Mouse (Mus musculus): ENCODE data around the gene Rbms3. TPM values are rescaled to one million over a fixed set of nuclear protein-coding genes. Genes with fewer than 3 reads are reported as not detected.
A peak's percentile ranks its signal among the peaks of the same experiment; 100 is the strongest.

Gene Rbms3
- polyA plus RNA-seq, 1 experiment from 2014 or later = 44.5 TPM

GRCm38 (mm10) chr9:117041993-117042366, 587.7 kb downstream of the Rbms3 start:
- Histone ChIP-seq H3K36me3 (ENCODE audit: insufficient read depth, low read length) (no peaks in the 10 kb centered on the region), H3K9me3 (replicated peaks; ENCODE audit: low read length) (no peaks in the 10 kb centered on the region), H3K4me3 (replicated peaks; ENCODE audit: low read depth, low read length) (no peak overlapping the region), H3K27ac (no peak overlapping the region), H3K4me2 (ENCODE audit: low read length) (no peak overlapping the region), H3K9ac (ENCODE audit: low read depth, low read length) (no peak overlapping the region), H3K27me3 (ENCODE audit: insufficient read depth, low read length) (no peaks in the 10 kb centered on the region), H3K4me1 (replicated peaks; ENCODE audit: insufficient read depth, low read length) (0 out of 2 replicates have a peak, but pooled peaks cover 5% of the 10 kb centered on the region)
- no peak for TF ChIP-seq CTCF (IDR thresholded peaks at IDR 0.05; ENCODE audit: low read depth)
- ATAC-seq (replicated peaks; ENCODE audit: low FRiP score, low read depth) (no peak), DNase-seq (ENCODE audit: low spot score) (no peak)
- WGBS = 48% methylated on average over 2 of the region's 2 CpGs

GRCm38 (mm10) chr9:117041291-117041992, 588.3 kb downstream of the Rbms3 start:
- H3K27ac ChIP-seq = no peak overlapping the region
- no peak for TF ChIP-seq CTCF (IDR thresholded peaks at IDR 0.05; ENCODE audit: low read depth)
- ATAC-seq (replicated peaks; ENCODE audit: low FRiP score, low read depth) = no peak

DNA sequence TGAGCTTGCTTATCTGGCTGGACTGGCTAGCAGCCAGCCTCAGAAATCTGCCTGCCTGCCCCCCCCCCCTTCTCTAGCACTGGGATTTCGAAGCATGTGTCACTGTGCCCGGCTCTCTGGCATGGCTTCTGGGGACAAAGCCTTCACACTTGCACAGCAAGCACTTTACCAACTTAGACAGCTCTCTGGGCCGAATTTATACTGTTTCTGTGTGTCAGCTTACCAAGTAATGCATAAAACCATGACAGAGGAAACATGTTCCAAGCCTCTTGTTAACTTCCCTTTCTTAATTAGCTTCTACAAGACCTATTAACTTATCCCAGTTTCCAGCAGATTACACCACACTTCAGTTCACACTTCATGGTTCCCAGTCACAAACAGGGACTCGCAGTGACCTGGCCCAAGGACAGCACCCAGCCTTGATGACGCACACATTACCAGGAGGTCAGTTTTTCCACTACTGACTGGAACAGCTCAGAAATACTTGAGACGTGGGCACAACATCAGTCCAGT, 589.7 kb downstream of the Rbms3 start:
- Histone ChIP-seq H3K27ac (peak overlapping the region; percentile 3; the same call in 1 of the 2 replicates), H3K4me2 (ENCODE audit: low read length) (no peak overlapping the region), H3K36me3 (ENCODE audit: insufficient read depth, low read length) (no peaks in the 10 kb centered on the region), H3K4me3 (replicated peaks; ENCODE audit: low read depth, low read length) (no peak overlapping the region), H3K27me3 (ENCODE audit: insufficient read depth, low read length) (no peaks in the 10 kb centered on the region), H3K9me3 (replicated peaks; ENCODE audit: low read length) (no peaks in the 10 kb centered on the region), H3K4me1 (replicated peaks; ENCODE audit: insufficient read depth, low read length) (0 out of 2 replicates have a peak, but pooled peaks cover 5% of the 10 kb centered on the region), H3K9ac (ENCODE audit: low read depth, low read length) (no peak overlapping the region)
- peak; percentile 69 for ATAC-seq (replicated peaks; ENCODE audit: low FRiP score, low read depth)
- peak; percentile 40 for DNase-seq (ENCODE audit: low spot score)
- WGBS = 41% methylated on average over 6 of the region's 6 CpGs
- no peak for TF ChIP-seq CTCF (IDR thresholded peaks at IDR 0.05; ENCODE audit: low read depth)

More at GRCm38 (mm10) chr9:117041291-117041992, 588.3 kb downstream of the Rbms3 start:
- Histone ChIP-seq H3K27me3 (ENCODE audit: insufficient read depth, low read length) (no peaks in the 10 kb centered on the region), H3K4me1 (replicated peaks; ENCODE audit: insufficient read depth, low read length) (0 out of 2 replicates have a peak, but pooled peaks cover 5% of the 10 kb centered on the region), H3K9me3 (replicated peaks; ENCODE audit: low read length) (no peaks in the 10 kb centered on the region), H3K36me3 (ENCODE audit: insufficient read depth, low read length) (no peaks in the 10 kb centered on the region), H3K4me3 (replicated peaks; ENCODE audit: low read depth, low read length) (no peak overlapping the region), H3K4me2 (ENCODE audit: low read length) (no peak overlapping the region), H3K9ac (ENCODE audit: low read depth, low read length) (no peak overlapping the region)
- no peak for DNase-seq (ENCODE audit: low spot score)

- H3K27me3 ChIP-seq (ENCODE audit: insufficient read depth, low read length) = no peaks in the 10 kb centered on the region
- no peak overlapping the region for H3K4me2 ChIP-seq (ENCODE audit: low read length)
- ATAC-seq (replicated peaks; ENCODE audit: low FRiP score, low read depth) (no peak), DNase-seq (ENCODE audit: low spot score) (no peak)
- no peak overlapping the region for H3K4me3 ChIP-seq (replicated peaks; ENCODE audit: low read depth, low read length)
- H3K4me1 ChIP-seq (replicated peaks; ENCODE audit: insufficient read depth, low read length) = no peaks in the 10 kb centered on the region; the same call in none of the 2 replicates
- no peak overlapping the region for H3K9ac ChIP-seq (ENCODE audit: low read depth, low read length)
- no peaks in the 10 kb centered on the region for H3K9me3 ChIP-seq (replicated peaks; ENCODE audit: low read length)
- no peaks in the 10 kb centered on the region for H3K36me3 ChIP-seq (ENCODE audit: insufficient read depth, low read length)
- TF ChIP-seq CTCF (IDR thresholded peaks at IDR 0.05; ENCODE audit: low read depth) = no peak
- WGBS = 84% methylated on average over 1 of the region's 1 CpGs
- H3K27ac ChIP-seq = no peak overlapping the region
These were observed 597.0 kb downstream of the Rbms3 start for GRCm38 (mm10) chr9:117032690-117033089.

- WGBS = 30% methylated on average over 11 of the region's 11 CpGs
- no peak for DNase-seq (ENCODE audit: low spot score)
- Histone ChIP-seq H3K36me3 (ENCODE audit: insufficient read depth, low read length) (no peaks in the 10 kb centered on the region), H3K4me3 (replicated peaks; ENCODE audit: low read depth, low read length) (no peak overlapping the region), H3K9ac (ENCODE audit: low read depth, low read length) (no peak overlapping the region), H3K9me3 (replicated peaks; ENCODE audit: low read length) (no peaks in the 10 kb centered on the region), H3K4me2 (ENCODE audit: low read length) (peak overlapping the region; percentile 9; the same call in 1 of the 2 replicates), H3K27ac (peak overlapping the region; percentile 37; the same call in 1 of the 2 replicates), H3K4me1 (replicated peaks; ENCODE audit: insufficient read depth, low read length) (no peaks in the 10 kb centered on the region; the same call in none of the 2 replicates), H3K27me3 (ENCODE audit: insufficient read depth, low read length) (no peaks in the 10 kb centered on the region)
- TF ChIP-seq CTCF (IDR thresholded peaks at IDR 0.05; ENCODE audit: low read depth) = no peak
- no peak for ATAC-seq (replicated peaks; ENCODE audit: low FRiP score, low read depth)
These were observed 598.5 kb downstream of the Rbms3 start for GRCm38 (mm10) chr9:117031237-117031636.

DNA sequence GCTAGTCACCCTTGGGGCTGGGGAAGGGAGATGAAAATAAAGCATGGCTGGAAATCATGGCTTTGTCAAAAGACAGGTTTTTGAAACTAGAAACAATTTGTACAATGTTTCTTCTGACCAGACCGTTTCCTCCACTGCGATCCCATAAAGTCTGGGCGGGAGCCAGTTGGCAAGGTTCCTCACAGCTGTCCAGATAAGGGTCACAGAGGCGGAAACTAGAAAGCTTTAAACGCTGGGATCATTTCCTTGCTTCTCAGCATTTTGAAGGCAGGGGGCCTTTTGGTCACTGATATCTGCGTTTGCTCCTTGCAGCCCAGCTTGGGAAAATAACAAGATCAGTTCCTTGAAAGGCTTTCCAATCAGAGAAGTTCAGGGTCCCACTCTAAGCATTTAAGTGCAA, 598.9 kb downstream of the Rbms3 start:
- DNase-seq (ENCODE audit: low spot score) (peak; percentile 94), ATAC-seq (replicated peaks; ENCODE audit: low FRiP score, low read depth) (no peak)
- WGBS = 5% methylated on average over 6 of the region's 6 CpGs
- Histone ChIP-seq H3K9ac (ENCODE audit: low read depth, low read length) (no peak overlapping the region), H3K27me3 (ENCODE audit: insufficient read depth, low read length) (no peaks in the 10 kb centered on the region), H3K9me3 (replicated peaks; ENCODE audit: low read length) (no peaks in the 10 kb centered on the region), H3K4me1 (replicated peaks; ENCODE audit: insufficient read depth, low read length) (no peaks in the 10 kb centered on the region; the same call in none of the 2 replicates), H3K4me2 (ENCODE audit: low read length) (peak overlapping the region; percentile 9; the same call in 1 of the 2 replicates), H3K36me3 (ENCODE audit: insufficient read depth, low read length) (no peaks in the 10 kb centered on the region), H3K4me3 (replicated peaks; ENCODE audit: low read depth, low read length) (no peak overlapping the region), H3K27ac (peak overlapping the region; percentile 37; the same call in 1 of the 2 replicates)
- peak; percentile 45; the same call in 1 of the 2 replicates for TF ChIP-seq CTCF (IDR thresholded peaks at IDR 0.05; ENCODE audit: low read depth)

Data from kidney, postnatal 0 days (tissue).